Mouse (Mus musculus): ENCODE results near the gene Psors1c2. TPM values are rescaled to one million over a fixed set of nuclear protein-coding genes. Genes with fewer than 3 reads are reported as not detected.
"Not testable (repeated sequence)": the region's sequence is repeated elsewhere in the genome, so short reads cannot be mapped to it uniquely, and the experiment has no call there.

Gene Psors1c2
- polyA plus RNA-seq, 1 experiment from 2014 or later = 1.1 TPM

GRCm38 (mm10) chr17:35506881-35507280 is 26.1 kb upstream of the Psors1c2 start:
- Histone ChIP-seq H3K4me2 (replicated peaks) (no peak overlapping the region), H3K9me3 (no peaks in the 10 kb centered on the region), H3K27me3 (peaks cover 61% of the 10 kb centered on the region), H3K4me3 (replicated peaks) (no peak overlapping the region), H3K27ac (no peak overlapping the region), H3K4me1 (replicated peaks) (peaks cover 14% of the 10 kb centered on the region; the same call in 1 of the 2 replicates), H3K36me3 (no peaks in the 10 kb centered on the region), H3K9ac (replicated peaks) (no peak overlapping the region)
- no peak for ATAC-seq
- WGBS = 10% methylated on average over 10 of the region's 10 CpGs

- Histone ChIP-seq H3K9ac (replicated peaks) (no peak overlapping the region), H3K9me3 (no peaks in the 10 kb centered on the region), H3K4me2 (replicated peaks) (no peak overlapping the region), H3K27ac (no peak overlapping the region), H3K4me3 (replicated peaks) (no peak overlapping the region), H3K4me1 (replicated peaks) (0 out of 2 replicates have a peak, but pooled peaks cover 14% of the 10 kb centered on the region), H3K27me3 (peaks cover 59% of the 10 kb centered on the region), H3K36me3 (no peaks in the 10 kb centered on the region)
- ATAC-seq = no peak
- WGBS = 25% methylated on average over 13 of the region's 13 CpGs
Observed at GRCm38 (mm10) chr17:35507556-35508260, 25.3 kb upstream of the Psors1c2 start.

GRCm38 (mm10) chr17:35508279-35508678 is 24.7 kb upstream of the Psors1c2 start:
- ATAC-seq; H3K27ac ChIP-seq; H3K4me2 ChIP-seq (replicated peaks); H3K4me3 ChIP-seq (replicated peaks); H3K9ac ChIP-seq (replicated peaks); H3K36me3 ChIP-seq; H3K9me3 ChIP-seq: not testable (repeated sequence)
- WGBS = 46% methylated on average over 5 of the region's 5 CpGs
- H3K4me1 ChIP-seq (replicated peaks) = 0 out of 2 replicates have a peak, but pooled peaks cover 14% of the 10 kb centered on the region
- H3K27me3 ChIP-seq = peaks cover 58% of the 10 kb centered on the region

GRCm38 (mm10) chr17:35509284-35509683 is 23.7 kb upstream of the Psors1c2 start:
- no peaks in the 10 kb centered on the region for H3K36me3 ChIP-seq
- peaks cover 18% of the 10 kb centered on the region; the same call in 1 of the 2 replicates for H3K4me1 ChIP-seq (replicated peaks)
- H3K9ac ChIP-seq (replicated peaks) = no peak overlapping the region
- no peak overlapping the region for H3K4me3 ChIP-seq (replicated peaks)
- H3K27me3 ChIP-seq = peaks cover 49% of the 10 kb centered on the region
- no peak for ATAC-seq
- 31% methylated on average over 8 of the region's 8 CpGs for WGBS
- H3K4me2 ChIP-seq (replicated peaks) = no peak overlapping the region
- H3K9me3 ChIP-seq = no peaks in the 10 kb centered on the region
- no peak overlapping the region for H3K27ac ChIP-seq

- 93% methylated on average over 7 of the region's 7 CpGs for WGBS
Observed at GRCm38 (mm10) chr17:35512916-35513626, 19.9 kb upstream of the Psors1c2 start.

GRCm38 (mm10) chr17:35513886-35514285 is 19.1 kb upstream of the Psors1c2 start:
- Histone ChIP-seq H3K27me3 (peaks cover 17% of the 10 kb centered on the region), H3K4me1 (replicated peaks) (peaks cover 37% of the 10 kb centered on the region), H3K36me3 (no peaks in the 10 kb centered on the region), H3K27ac (no peak overlapping the region), H3K9ac (replicated peaks) (no peak overlapping the region), H3K9me3 (no peaks in the 10 kb centered on the region), H3K4me3 (replicated peaks) (no peak overlapping the region), H3K4me2 (replicated peaks) (no peak overlapping the region)
- ATAC-seq = no peak
- 18% methylated on average over 2 of the region's 2 CpGs for WGBS

More at GRCm38 (mm10) chr17:35512916-35513626, 19.9 kb upstream of the Psors1c2 start:
- H3K4me2 ChIP-seq (replicated peaks) = no peak overlapping the region
- H3K27me3 ChIP-seq = peaks cover 22% of the 10 kb centered on the region
- H3K36me3 ChIP-seq = no peaks in the 10 kb centered on the region
- no peak overlapping the region for H3K27ac ChIP-seq
- no peaks in the 10 kb centered on the region for H3K9me3 ChIP-seq
- no peak overlapping the region for H3K9ac ChIP-seq (replicated peaks)
- H3K4me1 ChIP-seq (replicated peaks) = peaks cover 37% of the 10 kb centered on the region
- ATAC-seq = no peak
- H3K4me3 ChIP-seq (replicated peaks) = no peak overlapping the region

- Histone ChIP-seq H3K9ac (replicated peaks) (no peak overlapping the region), H3K27ac (no peak overlapping the region), H3K4me3 (replicated peaks) (no peak overlapping the region), H3K36me3 (no peaks in the 10 kb centered on the region), H3K4me2 (replicated peaks) (peak overlapping the region; percentile 80), H3K9me3 (no peaks in the 10 kb centered on the region), H3K27me3 (peaks cover 11% of the 10 kb centered on the region), H3K4me1 (replicated peaks) (peaks cover 34% of the 10 kb centered on the region)
- 60% methylated on average over 6 of the region's 6 CpGs for WGBS
- ATAC-seq = no peak
Observed at GRCm38 (mm10) chr17:35514756-35515155, 18.2 kb upstream of the Psors1c2 start.

- Histone ChIP-seq H3K27ac (no peak overlapping the region), H3K4me1 (replicated peaks) (peaks cover 34% of the 10 kb centered on the region), H3K9me3 (no peaks in the 10 kb centered on the region), H3K9ac (replicated peaks) (peak overlapping the region; percentile 54), H3K27me3 (peaks cover 10% of the 10 kb centered on the region), H3K4me3 (replicated peaks) (peak overlapping the region; percentile 46), H3K4me2 (replicated peaks) (peak overlapping the region; percentile 80), H3K36me3 (no peaks in the 10 kb centered on the region)
- peak; percentile 45 for ATAC-seq
- WGBS = 7% methylated on average over 25 of the region's 25 CpGs
Observed at GRCm38 (mm10) chr17:35515911-35516640, 16.9 kb upstream of the Psors1c2 start.

GRCm38 (mm10) chr17:35516652-35517500 is 16.1 kb upstream of the Psors1c2 start, which contains the start of the genes Tcf19 and Cchcr1:
TSS of gene Tcf19 (minus strand) at chr17:35516824.
TSS of gene Cchcr1 (plus strand) at chr17:35517100.
- Histone ChIP-seq H3K4me1 (replicated peaks) (peaks cover 34% of the 10 kb centered on the region), H3K36me3 (no peaks in the 10 kb centered on the region), H3K27ac (no peak within 1 kb of the TSS), H3K9ac (replicated peaks) (peak within 1 kb of the TSS; percentile 54), H3K4me2 (replicated peaks) (peak within 1 kb of the TSS; percentile 80), H3K27me3 (peaks cover 10% of the 10 kb centered on the region), H3K9me3 (no peaks in the 10 kb centered on the region), H3K4me3 (replicated peaks) (peak within 1 kb of the TSS; percentile 46)
- 1% methylated on average over 67 of the region's 67 CpGs for WGBS
- ATAC-seq = peak; percentile 92

GRCm38 (mm10) chr17:35517526-35517925 is 15.5 kb upstream of the Psors1c2 start:
- no peak for ATAC-seq
- H3K27ac ChIP-seq = no peak overlapping the region
- peaks cover 34% of the 10 kb centered on the region for H3K4me1 ChIP-seq (replicated peaks)
- peaks cover 10% of the 10 kb centered on the region for H3K27me3 ChIP-seq
- 9% methylated on average over 12 of the region's 12 CpGs for WGBS
- H3K4me2 ChIP-seq (replicated peaks) = peak overlapping the region; percentile 80
- peak overlapping the region; percentile 42; the same call in 1 of the 2 replicates for H3K9ac ChIP-seq (replicated peaks)
- H3K36me3 ChIP-seq = no peaks in the 10 kb centered on the region
- peak overlapping the region; percentile 46 for H3K4me3 ChIP-seq (replicated peaks)
- H3K9me3 ChIP-seq = no peaks in the 10 kb centered on the region

GRCm38 (mm10) chr17:35524354-35524753 is 8.6 kb upstream of the Psors1c2 start:
- no peaks in the 10 kb centered on the region for H3K9me3 ChIP-seq
- H3K4me2 ChIP-seq (replicated peaks) = no peak overlapping the region
- H3K4me3 ChIP-seq (replicated peaks) = no peak overlapping the region
- H3K4me1 ChIP-seq (replicated peaks) = no peaks in the 10 kb centered on the region
- no peak overlapping the region for H3K9ac ChIP-seq (replicated peaks)
- no peak overlapping the region for H3K27ac ChIP-seq
- H3K27me3 ChIP-seq = no peaks in the 10 kb centered on the region
- ATAC-seq = no peak
- WGBS = 90% methylated on average over 9 of the region's 9 CpGs
- H3K36me3 ChIP-seq = peaks cover 10% of the 10 kb centered on the region

Data from midbrain, embryonic 13.5 days (tissue).